In the genomic region with DNA sequence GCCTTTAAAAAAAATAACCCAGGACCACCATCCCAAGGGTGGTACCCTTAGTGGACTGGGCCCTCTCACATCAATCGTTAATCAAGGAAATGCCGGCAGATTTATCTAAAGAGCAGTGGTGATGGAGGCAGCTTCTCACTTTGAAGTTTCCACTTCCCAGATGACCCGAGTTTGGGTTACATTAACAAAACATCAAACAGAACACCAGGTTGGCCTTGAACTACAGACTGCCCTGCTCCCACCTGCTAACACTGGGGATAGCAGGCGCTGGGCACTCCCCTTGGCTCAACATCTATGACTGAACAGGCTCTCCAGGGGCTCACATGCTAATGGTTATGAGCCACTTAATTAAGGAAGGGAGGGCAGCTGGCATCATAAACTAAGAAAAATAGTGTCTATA, we compare ENCODE assay signal across 25 mouse cellular contexts.
"Had no signal": no experiment of that assay in that cellular context is flagged by ENCODE, and none has a peak within 500 bp of the region (broad histone marks: within the 10 kb centered on the region; RNA-seq: fewer than 3 reads in every experiment).

No protein-coding gene starts in this region.

- H3K4me1 ChIP-seq: embryonic facial prominence, embryonic 10.5 days; embryonic facial prominence, embryonic 12.5 days; embryonic facial prominence, embryonic 13.5 days; embryonic facial prominence, embryonic 15.5 days; forebrain, embryonic 10.5 days; forebrain, embryonic 12.5 days; forebrain, embryonic 13.5 days; forebrain, embryonic 15.5 days had no signal

- H3K9ac ChIP-seq: embryonic facial prominence, embryonic 12.5 days; embryonic facial prominence, embryonic 13.5 days; embryonic facial prominence, embryonic 15.5 days; forebrain, embryonic 12.5 days; forebrain, embryonic 13.5 days; forebrain, embryonic 15.5 days; forebrain, postnatal 0 days had no signal

- H3K27ac ChIP-seq: embryonic facial prominence, embryonic 10.5 days; embryonic facial prominence, embryonic 12.5 days; embryonic facial prominence, embryonic 13.5 days; embryonic facial prominence, embryonic 15.5 days; forebrain, embryonic 10.5 days; forebrain, embryonic 12.5 days; forebrain, embryonic 13.5 days; forebrain, embryonic 15.5 days; gastrocnemius, adult 2 months; heart, adult 2 months had no signal

- DNase-seq: cerebellum, adult 2 months; cerebellum, adult 8-10 months; cerebellum, adult 9-10 months; cerebellum, adult 9-11 months; cerebellum, postnatal 10 days; cerebellum, postnatal 14 days; cerebellum, postnatal 25 days; cerebellum, postnatal 36 days; embryo, embryonic 11 days; forebrain, postnatal 0 days; gastrocnemius, adult 2 months; gastrocnemius, postnatal 10 days; gastrocnemius, postnatal 14 days; gastrocnemius, postnatal 25 days; gastrocnemius, postnatal 36 days; heart, adult 2 months had no signal

- H3K4me3 ChIP-seq: embryonic facial prominence, embryonic 10.5 days; embryonic facial prominence, embryonic 12.5 days; embryonic facial prominence, embryonic 13.5 days; embryonic facial prominence, embryonic 15.5 days; erythroblast, embryonic 14.5 days; forebrain, embryonic 10.5 days; forebrain, embryonic 12.5 days; forebrain, embryonic 13.5 days; forebrain, embryonic 15.5 days; gastrocnemius, adult 2 months; heart, adult 2 months had no signal

- H3K27me3 ChIP-seq: embryonic facial prominence, embryonic 12.5 days; embryonic facial prominence, embryonic 13.5 days; embryonic facial prominence, embryonic 15.5 days; forebrain, embryonic 13.5 days; forebrain, embryonic 15.5 days had no signal

- H3K36me3 ChIP-seq: embryonic facial prominence, embryonic 10.5 days; embryonic facial prominence, embryonic 12.5 days; embryonic facial prominence, embryonic 13.5 days; embryonic facial prominence, embryonic 15.5 days; forebrain, embryonic 10.5 days; forebrain, embryonic 12.5 days; forebrain, embryonic 15.5 days had no signal
